11 mouse cellular contexts compared by ENCODE assay signal in genomic region chr12:52910345-52910744, GRCm38 (mm10).
"Had no signal": no experiment of that assay in that cellular context is flagged by ENCODE, and none has a peak within 500 bp of the region (broad histone marks: within the 10 kb centered on the region; RNA-seq: fewer than 3 reads in every experiment).

No protein-coding gene starts in this region.

- H3K36me3 ChIP-seq: limb, embryonic 10.5 days; limb, embryonic 13.5 days; liver, embryonic 12.5 days; liver, embryonic 15.5 days; lung, embryonic 15.5 days; midbrain, embryonic 10.5 days; midbrain, embryonic 13.5 days; stomach, embryonic 15.5 days had no signal

- ATAC-seq: liver, embryonic 12.5 days; midbrain, embryonic 13.5 days had no signal

- H3K4me2 ChIP-seq: liver, embryonic 12.5 days; liver, embryonic 15.5 days; lung, embryonic 15.5 days; midbrain, embryonic 13.5 days had no signal

- H3K9me3 ChIP-seq: limb, embryonic 10.5 days; limb, embryonic 13.5 days; liver, embryonic 12.5 days; liver, embryonic 15.5 days; lung, embryonic 15.5 days; megakaryocyte, embryonic 14.5 days; midbrain, embryonic 10.5 days; midbrain, embryonic 13.5 days; stomach, embryonic 15.5 days had no signal

- H3K4me3 ChIP-seq: limb, embryonic 10.5 days; limb, embryonic 13.5 days; liver, embryonic 12.5 days; liver, embryonic 15.5 days; lung, embryonic 15.5 days; midbrain, embryonic 10.5 days; midbrain, embryonic 13.5 days; stomach, embryonic 15.5 days had no signal

- H3K27me3 ChIP-seq: liver, embryonic 12.5 days; liver, embryonic 15.5 days; megakaryocyte, embryonic 14.5 days; midbrain, embryonic 13.5 days; stomach, embryonic 15.5 days had no signal

- H3K4me1 ChIP-seq: liver, embryonic 12.5 days; liver, embryonic 15.5 days; lung, embryonic 15.5 days; stomach, embryonic 15.5 days had no signal

- H3K27ac ChIP-seq: kidney, postnatal 0 days; layer of hippocampus, adult 2 months; limb, embryonic 10.5 days; limb, embryonic 13.5 days; liver, embryonic 12.5 days; liver, embryonic 15.5 days; lung, embryonic 15.5 days; midbrain, embryonic 10.5 days; stomach, embryonic 15.5 days had no signal

- H3K9ac ChIP-seq: limb, embryonic 13.5 days; liver, embryonic 12.5 days; liver, embryonic 15.5 days; lung, embryonic 15.5 days; midbrain, embryonic 13.5 days; stomach, embryonic 15.5 days had no signal
